Mouse (Mus musculus) hindbrain, embryonic 10.5 days (tissue): ENCODE data around the gene Acvr2b. TPM values are rescaled to one million over a fixed set of nuclear protein-coding genes. Genes with fewer than 3 reads are reported as not detected.
"Not testable (repeated sequence)": the region's sequence is repeated elsewhere in the genome, so short reads cannot be mapped to it uniquely, and the experiment has no call there.

Experiments used
- DNase-seq: peaks from one replicate; pipeline ENCODE4 v3.0.0-alpha.2; 2017; ENCODE audit warnings: low spot score
- H3K27ac ChIP-seq: fragments of 300-500 bp; sonication (generic); 2 replicates; pipeline ENCODE4 v1.5.1; 2016; ENCODE audit warnings: mild to moderate bottlenecking, moderate library complexity
- H3K27me3 ChIP-seq: fragments of 300-500 bp; sonication (generic); 2 replicates; pipeline ENCODE4 v1.6.1; 2016; ENCODE audit warnings: mild to moderate bottlenecking; ENCODE audit not compliant: poor library complexity, insufficient read depth, severe bottlenecking
- H3K36me3 ChIP-seq: fragments of 300-500 bp; sonication (generic); 2 replicates; pipeline ENCODE4 v1.6.1; 2016; ENCODE audit warnings: mild to moderate bottlenecking, moderate library complexity
- H3K4me1 ChIP-seq: fragments of 300-500 bp; sonication (generic); replicated peaks from 2 replicates; pipeline ENCODE4 v1.6.1; 2016; ENCODE audit warnings: mild to moderate bottlenecking
- H3K4me3 ChIP-seq: fragments of 300-500 bp; sonication (generic); 2 replicates; pipeline ENCODE4 v1.5.1; 2016; ENCODE audit warnings: mild to moderate bottlenecking, moderate library complexity
- H3K9me3 ChIP-seq: fragments of 300-500 bp; sonication (generic); 2 replicates; pipeline ENCODE4 v1.6.1; 2016; ENCODE audit warnings: mild to moderate bottlenecking, moderate library complexity
- WGBS: fragments of 180-500 bp; shearing (Covaris S2); methylation state at CpG from one replicate; pipeline ENCODE4 v1.1.7; 2016; 5-methylcytosine and 5-hydroxymethylcytosine counted together
- polyA plus RNA-seq: library from polyadenylated mRNA; unstranded; fragments of >200 nt; fragmentation: Nextera tagmentation; extraction: Ambion mirVana; gene quantifications from 2 replicates; pipeline ENCODE4 v1.2.1, GENCODE M21; 2016

Acvr2b gene
- 74.3 and 80.3 TPM in 2 replicates for polyA plus RNA-seq

- Histone ChIP-seq H3K9me3 (no peaks in the 10 kb centered on the region), H3K4me1 (peaks cover 45% of the 10 kb centered on the region), H3K27ac (peak within 1 kb of the TSS; percentile 100), H3K27me3 (no peaks in the 10 kb centered on the region), H3K36me3 (peaks cover 19% of the 10 kb centered on the region), H3K4me3 (peak within 1 kb of the TSS; percentile 93)
- peak; percentile 97 for DNase-seq
- WGBS, result 0% methylated on average over 25 of the region's 32 CpGs
Observed at GRCm38 (mm10) chr9:119401801-119402214, at the start of gene Acvr2b. Gene Acvr2b (plus strand): TSS chr9:119402118.

GRCm38 (mm10) chr9:119353926-119354325, 48.0 kb upstream of the Acvr2b start:
- no peak overlapping the region for H3K27ac ChIP-seq
- peaks cover 13% of the 10 kb centered on the region for H3K4me1 ChIP-seq
- 78% methylated on average over 6 of the region's 6 CpGs for WGBS
- H3K36me3 ChIP-seq, result peaks cover 25% of the 10 kb centered on the region
- no peaks in the 10 kb centered on the region for H3K9me3 ChIP-seq
- H3K27me3 ChIP-seq, result peaks cover 4% of the 10 kb centered on the region; the same call in 1 of the 2 replicates
- DNase-seq, result no peak
- no peak overlapping the region for H3K4me3 ChIP-seq

- 79% methylated on average over 6 of the region's 6 CpGs for WGBS
- Histone ChIP-seq H3K4me3 (no peak overlapping the region), H3K36me3 (peaks cover 9% of the 10 kb centered on the region), H3K27me3 (peaks cover 4% of the 10 kb centered on the region; the same call in 1 of the 2 replicates), H3K9me3 (no peaks in the 10 kb centered on the region), H3K4me1 (peaks cover 13% of the 10 kb centered on the region), H3K27ac (no peak overlapping the region)
- no peak for DNase-seq
Observed at GRCm38 (mm10) chr9:119355943-119356342, 46.0 kb upstream of the Acvr2b start.

- 0 out of 2 replicates have a peak, but pooled peaks cover 3% of the 10 kb centered on the region for H3K36me3 ChIP-seq
- H3K4me1 ChIP-seq, result peaks cover 13% of the 10 kb centered on the region
- H3K27me3 ChIP-seq, result peaks cover 4% of the 10 kb centered on the region; the same call in 1 of the 2 replicates
- peak; percentile 89 for DNase-seq
- peak within 1 kb of the TSS; percentile 77 for H3K4me3 ChIP-seq
- 4% methylated on average over 65 of the region's 65 CpGs for WGBS
- H3K27ac ChIP-seq, result peak within 1 kb of the TSS; percentile 88
- no peaks in the 10 kb centered on the region for H3K9me3 ChIP-seq
Observed at GRCm38 (mm10) chr9:119357331-119358057, 44.4 kb upstream of the Acvr2b start, which contains the start of gene Xylb. Gene Xylb (plus strand): TSS chr9:119357381.

GRCm38 (mm10) chr9:119358058-119358429, 43.9 kb upstream of the Acvr2b start:
- 48% methylated on average over 9 of the region's 9 CpGs for WGBS
- DNase-seq, result no peak
- H3K9me3 ChIP-seq, result no peaks in the 10 kb centered on the region
- H3K36me3 ChIP-seq, result 0 out of 2 replicates have a peak, but pooled peaks cover 6% of the 10 kb centered on the region
- peaks cover 4% of the 10 kb centered on the region; the same call in 1 of the 2 replicates for H3K27me3 ChIP-seq
- H3K4me3 ChIP-seq, result peak overlapping the region; percentile 77
- H3K27ac ChIP-seq, result peak overlapping the region; percentile 88
- peaks cover 13% of the 10 kb centered on the region for H3K4me1 ChIP-seq

- Histone ChIP-seq H3K27me3 (peaks cover 4% of the 10 kb centered on the region; the same call in 1 of the 2 replicates), H3K4me3 (no peak overlapping the region), H3K4me1 (peaks cover 13% of the 10 kb centered on the region), H3K36me3 (0 out of 2 replicates have a peak, but pooled peaks cover 9% of the 10 kb centered on the region), H3K27ac (no peak overlapping the region), H3K9me3 (no peaks in the 10 kb centered on the region)
- 91% methylated on average over 5 of the region's 5 CpGs for WGBS
- no peak for DNase-seq
Observed at GRCm38 (mm10) chr9:119361416-119361815, 40.5 kb upstream of the Acvr2b start.

GRCm38 (mm10) chr9:119363229-119363628, 38.7 kb upstream of the Acvr2b start:
- peaks cover 18% of the 10 kb centered on the region for H3K36me3 ChIP-seq
- H3K4me3 ChIP-seq, result no peak overlapping the region
- 93% methylated on average over 12 of the region's 12 CpGs for WGBS

GRCm38 (mm10) chr9:119365284-119365683, 36.6 kb upstream of the Acvr2b start, which contains the start of gene Slc22a14:
Gene Slc22a14 (minus strand): TSS chr9:119365553.
- Histone ChIP-seq H3K36me3 (peaks cover 24% of the 10 kb centered on the region), H3K9me3 (no peaks in the 10 kb centered on the region), H3K27ac (no peak within 1 kb of the TSS), H3K27me3 (no peaks in the 10 kb centered on the region), H3K4me3 (no peak within 1 kb of the TSS), H3K4me1 (no peaks in the 10 kb centered on the region)
- no peak for DNase-seq
- WGBS, result 84% methylated on average over 7 of the region's 7 CpGs

More at GRCm38 (mm10) chr9:119363229-119363628, 38.7 kb upstream of the Acvr2b start:
- Histone ChIP-seq H3K27me3 (no peaks in the 10 kb centered on the region), H3K27ac (no peak overlapping the region), H3K4me1 (0 out of 2 replicates have a peak, but pooled peaks cover 3% of the 10 kb centered on the region), H3K9me3 (no peaks in the 10 kb centered on the region)
- no peak for DNase-seq

- H3K4me3 ChIP-seq, result no peak overlapping the region
Observed at GRCm38 (mm10) chr9:119368367-119368766, 33.6 kb upstream of the Acvr2b start.

GRCm38 (mm10) chr9:119370770-119371169, 31.1 kb upstream of the Acvr2b start:
- not testable (repeated sequence) for H3K9me3 ChIP-seq, H3K27ac ChIP-seq, DNase-seq, H3K4me3 ChIP-seq, H3K4me1 ChIP-seq, H3K27me3 ChIP-seq
- peaks cover 15% of the 10 kb centered on the region for H3K36me3 ChIP-seq
- 90% methylated on average over 4 of the region's 4 CpGs for WGBS

More at GRCm38 (mm10) chr9:119368367-119368766, 33.6 kb upstream of the Acvr2b start:
- Histone ChIP-seq H3K36me3 (peaks cover 18% of the 10 kb centered on the region), H3K4me1 (no peaks in the 10 kb centered on the region), H3K27ac (no peak overlapping the region), H3K27me3 (no peaks in the 10 kb centered on the region), H3K9me3 (no peaks in the 10 kb centered on the region)
- DNase-seq, result no peak
- 93% methylated on average over 3 of the region's 3 CpGs for WGBS

- no peaks in the 10 kb centered on the region for H3K27me3 ChIP-seq
- no peak for DNase-seq
- WGBS, result 83% methylated on average over 4 of the region's 4 CpGs
- H3K4me3 ChIP-seq, result no peak overlapping the region
- peaks cover 3% of the 10 kb centered on the region; the same call in 1 of the 2 replicates for H3K4me1 ChIP-seq
- H3K27ac ChIP-seq, result no peak overlapping the region
- peaks cover 15% of the 10 kb centered on the region for H3K36me3 ChIP-seq
- H3K9me3 ChIP-seq, result no peaks in the 10 kb centered on the region
Observed at GRCm38 (mm10) chr9:119371251-119371650, 30.7 kb upstream of the Acvr2b start.

- H3K9me3 ChIP-seq, result no peaks in the 10 kb centered on the region
- no peak overlapping the region for H3K27ac ChIP-seq
- DNase-seq, result no peak
- H3K27me3 ChIP-seq, result no peaks in the 10 kb centered on the region
- H3K4me3 ChIP-seq, result no peak overlapping the region
- H3K4me1 ChIP-seq, result peaks cover 3% of the 10 kb centered on the region; the same call in 1 of the 2 replicates
- peaks cover 19% of the 10 kb centered on the region for H3K36me3 ChIP-seq
- WGBS, result 68% methylated on average over 3 of the region's 3 CpGs
Observed at GRCm38 (mm10) chr9:119375008-119375407, 26.9 kb upstream of the Acvr2b start.

- WGBS, result 52% methylated on average over 6 of the region's 6 CpGs
- peaks cover 3% of the 10 kb centered on the region; the same call in 1 of the 2 replicates for H3K4me1 ChIP-seq
- no peak overlapping the region for H3K4me3 ChIP-seq
- DNase-seq, result no peak
- H3K27me3 ChIP-seq, result no peaks in the 10 kb centered on the region
- H3K36me3 ChIP-seq, result peaks cover 22% of the 10 kb centered on the region
- no peak overlapping the region for H3K27ac ChIP-seq
- no peaks in the 10 kb centered on the region for H3K9me3 ChIP-seq
Observed at GRCm38 (mm10) chr9:119375556-119375955, 26.4 kb upstream of the Acvr2b start.
